Mouse (Mus musculus): ENCODE measurements around the gene Emc3.

Gene Emc3

DNA sequence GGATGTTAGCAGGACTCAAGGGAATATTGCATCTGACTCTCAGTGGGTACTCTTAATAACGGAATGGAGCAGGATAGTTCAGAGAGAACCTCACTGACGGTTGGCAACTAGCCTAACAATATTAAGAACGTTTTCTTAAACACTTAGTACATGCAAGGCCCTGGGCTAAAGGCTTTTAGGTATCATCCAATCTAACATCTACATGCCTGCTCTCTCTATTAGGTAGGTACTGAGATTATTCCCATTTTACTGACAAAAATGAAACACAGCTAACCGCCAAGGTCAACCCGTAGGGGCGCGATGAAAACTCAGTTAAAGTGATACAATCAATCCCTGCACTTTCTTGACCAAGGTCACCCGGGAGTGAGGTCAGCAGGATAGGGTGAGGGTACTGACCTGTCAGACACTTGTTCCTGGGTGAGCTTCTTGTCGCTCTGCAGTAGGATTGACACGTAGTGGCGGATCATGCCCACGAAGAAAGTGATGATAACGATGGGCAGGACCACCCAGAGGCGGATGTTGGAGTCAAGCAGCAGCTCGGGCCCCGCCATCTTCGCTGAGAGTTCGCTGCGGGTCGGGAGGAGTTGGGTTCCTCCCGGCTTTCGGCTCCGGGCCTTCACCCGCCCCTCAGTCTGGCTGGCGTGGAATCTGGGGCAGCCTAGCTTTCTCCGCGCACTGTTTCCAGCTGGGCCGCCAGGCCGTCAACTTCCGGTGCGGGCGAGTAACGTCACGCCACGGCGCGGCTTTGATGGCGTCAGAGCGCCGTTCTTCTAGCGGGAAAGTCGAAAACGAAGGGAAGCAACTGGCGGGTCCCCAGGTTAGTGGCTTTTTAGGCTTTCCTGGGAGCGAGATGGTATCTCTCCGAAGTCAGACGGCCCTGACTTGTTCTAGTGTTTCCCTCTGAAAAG, at the start of gene Emc3, which contains the start of gene Fancd2:
TSS of gene Emc3 (minus strand) at position 721 of the 908 bp plus-strand sequence.
TSS of gene Fancd2 (plus strand) at position 751 of the 908 bp plus-strand sequence.
- DNase-seq (ENCODE audit: low spot score in 2 of 2) = peak; percentile 86 to 94

DNA sequence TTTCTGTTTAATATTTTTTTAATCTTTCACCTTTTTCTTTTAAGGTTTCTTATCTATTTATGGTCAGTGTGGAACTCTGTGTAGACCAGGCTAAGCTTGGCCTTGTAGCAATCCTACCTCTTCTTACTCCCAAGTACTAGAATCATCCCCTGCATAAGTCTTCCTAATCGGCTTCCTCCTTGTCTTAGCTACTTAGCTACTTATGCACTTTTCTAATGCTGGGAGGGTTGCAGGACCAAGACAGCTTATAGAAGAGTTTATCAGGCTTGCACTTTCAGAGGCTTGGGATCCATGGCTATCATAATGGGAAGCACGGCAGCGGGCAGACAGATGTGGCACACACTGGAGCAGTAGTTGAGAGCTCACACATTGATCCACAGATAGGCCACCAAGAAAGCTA, 47.9 kb upstream of the Emc3 start:
- DNase-seq (ENCODE audit: low spot score in 2 of 2) = no peak

DNA sequence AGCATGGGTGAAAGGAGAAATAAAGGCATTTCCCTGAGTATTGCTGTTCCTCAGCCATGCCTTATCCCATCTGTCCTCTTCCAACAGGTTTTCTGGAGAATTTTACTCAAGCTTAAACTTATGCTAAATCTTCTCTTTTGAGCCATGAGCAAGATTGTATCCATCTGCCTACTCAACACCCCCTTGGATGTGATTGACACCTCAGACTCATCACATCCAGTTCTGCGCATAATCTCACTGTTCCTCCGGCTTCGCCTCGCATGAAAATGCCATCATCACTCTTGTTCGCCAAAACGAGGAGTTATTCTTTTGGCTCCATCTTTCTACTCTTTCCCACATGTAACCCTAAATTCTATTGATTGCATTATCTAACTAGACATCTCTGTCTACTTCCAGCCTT, 44.6 kb upstream of the Emc3 start:
- DNase-seq (ENCODE audit: low spot score in 2 of 2) = no peak

DNA sequence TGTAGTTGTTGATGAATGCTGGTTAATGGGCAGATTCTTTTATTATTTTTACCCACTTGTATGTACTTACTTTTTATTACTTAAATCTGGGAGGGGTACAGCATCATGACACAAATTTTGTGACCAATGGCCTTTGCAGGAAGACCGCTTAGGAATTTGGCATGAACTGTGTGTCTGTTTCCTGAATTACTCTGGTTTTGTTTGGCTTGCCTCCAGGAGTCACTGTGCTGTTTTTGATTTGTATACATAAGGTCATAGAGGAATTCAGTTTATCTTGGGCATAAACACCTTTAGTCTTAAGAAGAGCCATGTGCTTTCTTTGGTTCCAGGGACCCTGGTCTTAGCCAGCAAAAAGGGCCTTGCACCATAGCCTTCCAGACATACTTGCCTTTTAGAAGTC, 33.1 kb upstream of the Emc3 start:
- DNase-seq (ENCODE audit: low spot score in 2 of 2) = no peak

DNA sequence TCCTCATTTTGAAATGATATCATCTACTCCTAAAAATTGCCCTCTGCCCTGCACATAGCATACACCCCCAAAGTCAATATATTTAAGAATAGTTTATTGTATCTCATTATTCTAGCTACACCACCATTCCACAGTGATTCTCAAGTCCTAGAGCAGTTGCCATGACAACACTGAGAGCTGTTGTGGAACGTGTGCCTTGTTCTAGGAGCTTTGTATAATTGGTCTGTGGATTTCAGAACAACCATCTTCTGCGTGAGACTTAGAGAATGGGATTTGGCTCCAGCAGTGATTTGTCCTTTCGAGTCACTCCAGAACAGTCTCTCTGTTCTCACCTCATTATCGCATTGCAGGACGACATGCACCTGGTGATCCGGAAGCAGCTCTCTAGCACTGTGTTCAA, 28.3 kb upstream of the Emc3 start:
- DNase-seq (ENCODE audit: low spot score in 2 of 2) = no peak

DNA sequence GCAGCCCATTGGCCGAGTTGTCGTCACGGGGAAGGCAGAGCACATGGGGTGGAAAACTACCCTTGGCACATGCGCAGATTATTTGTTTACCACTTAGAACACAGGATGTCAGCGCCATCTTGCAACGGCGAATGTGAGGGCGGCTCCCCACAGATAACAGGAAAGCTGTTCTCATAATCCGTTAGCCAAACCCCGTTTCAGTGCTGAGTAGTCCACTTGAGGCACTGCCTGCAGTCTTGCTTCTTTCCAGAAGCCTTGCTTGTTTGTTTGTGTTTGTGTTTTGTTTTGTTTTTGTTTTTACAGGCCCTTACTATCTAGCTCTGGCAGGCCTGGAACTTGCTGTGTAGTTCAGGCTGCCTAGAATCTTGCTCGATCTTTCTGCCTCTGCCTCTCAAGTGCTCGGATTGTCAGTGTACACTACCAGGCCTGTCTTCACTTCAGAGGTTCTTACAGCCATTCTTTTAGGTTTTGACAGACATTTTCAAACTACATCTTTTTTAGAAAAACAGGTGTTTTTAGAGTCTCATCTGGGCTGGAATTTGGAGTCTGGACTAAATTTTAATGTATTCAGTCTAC, 12.5 kb upstream of the Emc3 start:
- DNase-seq (ENCODE audit: low spot score in 2 of 2) = no peak

DNA sequence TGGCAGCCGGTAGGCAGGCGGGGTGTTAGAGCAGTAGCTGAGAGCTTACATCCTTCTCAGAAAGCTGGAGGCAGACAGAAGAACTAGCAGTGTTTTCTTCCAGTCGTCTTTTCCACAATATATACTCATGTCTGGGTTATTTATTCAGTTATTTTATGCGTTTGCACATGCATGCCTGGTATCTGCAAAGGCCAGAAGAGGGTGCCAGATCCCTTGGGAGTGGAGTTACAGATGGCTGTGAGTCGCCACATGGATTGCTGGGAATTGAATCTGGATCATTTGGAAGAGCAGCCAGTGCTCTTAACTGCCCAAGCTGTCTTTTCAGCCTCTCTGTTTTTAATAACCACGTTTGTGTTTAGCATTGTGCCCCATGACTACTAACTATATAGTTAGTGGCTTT, 10.2 kb upstream of the Emc3 start:
- DNase-seq (ENCODE audit: low spot score in 2 of 2) = no peak

DNA sequence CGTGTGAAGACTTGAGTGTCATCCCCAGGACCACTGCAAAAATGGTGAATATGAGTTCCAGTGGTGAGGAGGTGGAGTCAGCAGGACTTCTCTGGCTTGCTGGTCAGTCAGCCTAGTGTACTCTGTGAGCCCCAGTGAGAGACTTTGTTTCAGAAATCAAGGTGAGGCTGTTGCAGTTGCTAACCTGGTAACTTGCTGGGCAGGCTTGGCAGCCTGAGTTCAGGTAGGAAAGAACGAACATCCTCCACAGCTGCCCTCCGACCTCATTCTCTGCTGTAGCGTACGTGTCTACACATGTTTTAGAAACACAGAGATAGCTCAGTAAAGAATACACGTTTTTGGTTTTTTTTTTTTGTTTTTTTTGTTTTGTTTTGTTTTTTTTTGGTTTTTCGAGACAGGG, 3.4 kb upstream of the Emc3 start:
- DNase-seq (ENCODE audit: low spot score in 2 of 2) = no peak

DNA sequence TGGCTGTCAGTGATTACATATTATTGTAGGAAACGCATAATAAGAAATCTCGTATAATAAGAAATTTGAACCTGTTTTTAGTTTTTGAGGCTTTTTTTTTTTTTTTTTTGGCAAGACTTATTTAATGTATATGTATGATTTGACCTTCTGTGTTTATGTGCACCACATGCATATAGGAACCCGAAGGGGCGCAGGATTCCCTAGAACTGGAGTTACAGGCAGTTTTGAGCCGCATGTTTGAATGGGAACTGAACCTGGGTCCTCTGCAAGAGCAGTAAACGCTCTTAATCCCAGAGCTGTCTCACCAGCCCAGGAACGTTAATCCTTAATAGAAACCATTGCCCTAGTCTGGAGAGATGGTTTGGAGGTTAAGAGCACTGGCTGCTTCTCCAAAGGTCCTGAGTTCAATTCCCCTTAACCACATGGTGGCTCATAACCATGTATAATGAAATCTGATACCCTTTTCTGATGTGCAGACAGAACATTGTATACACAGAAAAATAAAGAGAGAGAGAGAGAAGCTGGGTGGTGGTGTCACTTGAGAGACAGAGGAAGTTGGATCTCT, 470 bp upstream of the Emc3 start:
- DNase-seq (ENCODE audit: low spot score in 2 of 2) = no peak

DNA sequence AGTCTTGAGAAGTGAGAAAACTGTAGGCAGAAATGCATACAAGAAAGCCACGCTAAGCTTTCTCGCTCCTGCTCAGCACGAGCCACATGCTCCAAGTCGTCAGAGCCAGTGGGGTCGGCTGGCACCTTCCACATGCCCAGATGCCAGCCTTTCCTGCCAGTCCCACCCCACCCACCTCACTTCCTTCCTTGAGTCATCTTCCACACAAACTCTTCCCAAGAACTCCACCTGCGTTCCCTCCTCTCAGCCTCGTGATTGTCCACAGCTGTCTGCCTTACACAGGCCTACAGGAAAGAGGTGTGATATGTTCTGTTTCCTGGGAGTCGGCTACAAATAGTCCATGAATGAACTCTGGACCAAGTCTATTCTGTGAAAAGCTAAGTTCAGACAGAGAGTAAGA, 8.0 kb downstream of the Emc3 start:
- no peak for DNase-seq (ENCODE audit: low spot score in 2 of 2)

DNA sequence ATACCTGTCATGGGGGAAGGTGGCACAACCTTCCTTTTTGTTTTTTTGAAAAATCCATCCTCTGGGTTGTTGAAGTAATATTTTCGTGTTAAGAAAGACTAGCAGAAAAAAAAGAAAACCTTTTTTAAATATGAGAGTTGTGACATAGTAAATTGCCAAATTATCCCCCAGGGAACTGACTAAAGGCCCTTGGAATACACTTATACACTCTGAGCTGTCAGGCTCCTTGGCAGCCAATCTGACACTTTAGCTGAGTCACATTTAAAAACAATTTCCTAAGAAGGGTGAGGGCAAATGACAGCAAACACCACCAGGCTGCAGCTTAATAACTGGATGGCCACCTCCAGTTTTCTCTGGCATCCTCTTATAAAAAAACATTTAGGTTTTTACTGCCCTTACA, 9.1 kb downstream of the Emc3 start:
- DNase-seq (ENCODE audit: low spot score in 2 of 2) = no peak

DNA sequence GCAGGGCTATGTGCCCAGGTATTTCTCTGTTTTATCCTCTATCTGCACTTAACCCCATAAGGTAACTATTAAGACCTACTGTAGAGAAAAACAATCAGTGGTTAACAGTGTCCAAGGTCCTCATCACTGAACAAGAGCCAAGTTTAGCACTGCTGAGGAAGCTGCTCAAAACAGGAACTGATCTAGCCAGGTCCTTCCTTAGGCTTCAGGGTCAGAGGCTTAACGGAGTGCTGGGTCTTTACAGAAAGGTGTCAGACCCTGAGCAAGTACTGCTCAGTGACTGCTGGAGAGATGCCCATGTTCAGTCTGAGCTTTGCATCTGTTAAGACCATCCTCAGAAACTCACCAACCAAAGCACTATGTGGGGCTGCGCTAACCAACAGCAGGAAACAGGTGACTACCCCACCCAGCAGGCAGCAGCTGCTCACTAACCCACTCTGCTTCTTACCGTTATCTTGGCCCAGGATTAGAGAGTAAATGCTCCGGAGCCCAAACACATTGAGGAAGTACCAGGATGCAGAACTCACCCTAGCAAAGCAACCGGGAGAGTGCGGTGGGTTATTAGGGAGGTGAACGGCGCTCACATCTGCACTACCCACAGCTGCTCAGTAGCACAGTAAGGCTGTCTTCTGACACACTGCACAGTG, 13.9 kb downstream of the Emc3 start:
- no peak for DNase-seq (ENCODE audit: low spot score in 2 of 2)

DNA sequence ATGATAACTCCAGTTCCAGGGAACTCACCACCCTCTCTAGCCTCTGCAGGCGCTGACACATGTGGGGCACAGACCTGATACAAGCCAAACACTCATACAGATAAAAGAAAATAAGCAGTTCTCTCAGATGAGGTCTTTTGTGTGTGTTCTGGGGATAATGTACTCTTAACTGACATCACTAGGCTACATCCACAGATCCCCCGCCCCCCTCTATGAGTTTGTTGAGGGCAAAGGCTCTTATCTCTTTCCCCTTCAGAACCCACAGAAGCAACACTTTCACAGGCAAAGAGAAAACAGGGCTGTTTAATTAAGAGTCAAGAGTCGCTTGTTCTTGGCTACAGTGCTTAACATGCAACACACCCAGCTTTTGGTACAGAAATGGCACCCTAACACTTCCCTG, 16.9 kb downstream of the Emc3 start:
- no peak for DNase-seq (ENCODE audit: low spot score in 2 of 2)

DNA sequence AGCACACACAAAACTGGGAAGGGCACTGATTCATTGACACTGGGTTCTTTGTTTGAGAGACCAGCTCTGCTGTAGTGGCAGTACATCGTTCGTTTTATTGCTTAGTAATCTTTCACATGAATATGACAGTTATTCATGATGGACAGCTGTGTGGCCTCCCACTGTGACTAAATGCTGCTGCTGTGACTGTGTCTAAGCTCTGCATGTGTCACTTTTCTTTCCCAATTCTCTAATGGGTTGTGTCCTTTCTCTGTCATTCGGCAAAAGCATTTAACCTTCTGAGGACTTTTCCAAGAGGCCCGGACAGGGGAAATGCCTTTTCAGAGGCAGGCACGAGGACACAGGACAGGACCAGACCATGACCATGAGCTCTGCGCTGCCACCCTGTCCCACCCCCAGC, 17.5 kb downstream of the Emc3 start:
- no peak for DNase-seq (ENCODE audit: low spot score in 2 of 2)

DNA sequence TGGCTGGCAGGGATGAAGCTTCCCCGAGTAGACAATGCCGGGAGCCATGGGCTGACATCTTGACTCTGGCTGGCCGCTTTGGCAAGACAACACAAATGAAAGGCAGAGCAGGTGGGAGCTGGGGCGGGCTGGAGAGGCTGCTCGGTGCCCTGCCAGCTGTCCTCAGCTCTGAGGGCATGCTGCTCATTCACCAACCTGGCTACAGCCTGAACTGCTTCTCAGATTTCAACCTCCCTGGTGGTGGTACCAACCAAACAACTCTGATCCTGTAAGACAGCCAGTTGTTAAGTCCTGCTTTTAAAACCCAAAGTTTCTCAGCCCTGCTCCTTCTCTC, 22.5 kb downstream of the Emc3 start:
- DNase-seq (ENCODE audit: low spot score in 2 of 2) = no peak

DNA sequence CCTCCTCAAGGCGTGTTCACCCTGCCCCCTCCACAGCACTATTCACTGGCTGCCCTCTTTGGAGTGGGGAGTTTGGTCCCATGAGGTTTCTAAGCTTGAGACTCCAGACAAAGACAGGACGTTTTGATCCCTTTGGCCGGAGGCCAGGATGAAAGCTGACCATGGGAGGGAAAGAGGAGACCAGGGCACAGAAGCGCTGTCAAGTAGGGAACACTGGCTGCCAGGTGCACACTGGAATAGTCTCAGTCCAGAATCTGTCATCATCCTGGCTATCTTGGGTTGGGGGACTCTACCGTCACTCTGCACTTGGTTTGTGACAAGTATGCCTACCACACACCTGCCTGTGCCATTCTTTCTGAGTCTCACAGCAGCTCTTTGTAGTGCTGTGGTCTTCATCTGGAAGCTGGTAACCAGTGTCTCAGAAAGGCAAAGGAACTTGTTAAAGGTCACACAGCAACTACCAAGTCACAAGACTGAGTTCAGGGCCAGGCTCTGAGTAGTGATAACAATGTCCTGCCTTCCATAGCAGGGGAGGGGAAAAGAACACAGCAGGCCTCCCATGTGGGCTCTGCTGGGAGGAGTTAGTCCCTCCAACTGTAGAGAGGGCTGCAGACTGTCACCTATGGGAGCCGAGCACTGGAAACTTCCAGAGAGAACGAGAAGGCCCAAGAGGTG, 23.0 kb downstream of the Emc3 start:
- DNase-seq (ENCODE audit: low spot score in 2 of 2) = no peak

DNA sequence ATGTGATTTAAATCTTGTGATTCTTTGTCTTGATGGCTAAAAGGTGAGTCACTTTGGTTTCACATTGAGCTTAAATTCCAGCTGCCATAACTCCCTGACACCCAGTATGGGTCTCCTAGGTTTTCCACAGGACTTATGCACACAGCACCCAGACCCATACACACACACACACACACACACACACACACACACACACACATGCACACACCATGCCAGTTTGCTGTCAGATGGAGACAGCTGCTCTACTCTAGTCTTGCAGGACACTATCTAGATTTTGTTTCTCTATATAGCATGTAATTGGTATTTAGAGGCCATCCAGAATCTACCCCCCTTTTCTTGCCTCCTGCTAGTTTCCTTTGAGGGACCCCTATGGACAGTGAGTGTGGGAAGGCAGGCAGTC, 24.3 kb downstream of the Emc3 start:
- DNase-seq (ENCODE audit: low spot score in 2 of 2) = no peak

DNA sequence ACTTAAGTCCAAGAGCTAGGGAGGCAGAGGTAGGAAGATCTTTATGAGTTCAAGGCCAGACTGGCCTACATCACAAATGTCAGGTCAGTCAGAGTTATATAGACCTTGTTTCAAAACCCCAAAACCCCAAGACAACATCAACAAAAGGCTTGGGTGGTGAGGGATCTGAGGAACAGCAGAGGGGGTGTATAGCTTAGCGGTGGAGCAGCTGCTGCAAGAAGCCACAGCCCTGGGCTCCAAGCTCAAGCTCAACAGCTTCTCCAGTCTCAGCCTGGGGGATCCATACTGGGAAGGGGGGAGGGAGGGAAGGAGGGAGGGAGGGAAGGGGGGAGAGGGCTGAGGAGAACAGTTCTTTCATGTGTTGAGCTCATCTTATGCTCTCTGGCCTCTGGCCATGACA, 25.8 kb downstream of the Emc3 start:
- no peak for DNase-seq (ENCODE audit: low spot score in 2 of 2)

DNA sequence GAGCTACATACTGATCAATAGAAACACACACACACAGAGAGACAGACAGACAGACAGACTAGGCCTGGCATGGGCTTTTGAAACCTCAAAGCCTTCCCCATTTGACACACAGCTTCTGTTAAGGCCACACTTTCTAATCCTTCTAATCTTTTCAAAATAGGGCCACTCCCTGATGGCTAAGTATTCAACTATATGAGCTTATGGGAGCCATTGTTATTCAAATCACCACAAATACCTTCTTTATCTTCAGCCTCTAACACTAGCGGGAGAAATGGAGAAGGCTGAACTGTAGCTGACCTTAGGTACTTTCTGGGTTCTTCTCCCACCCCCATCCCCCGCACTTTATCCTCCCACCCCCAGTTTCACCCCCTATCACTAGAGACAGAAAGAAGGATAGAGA, 28.7 kb downstream of the Emc3 start:
- no peak for DNase-seq (ENCODE audit: low spot score in 2 of 2)

DNA sequence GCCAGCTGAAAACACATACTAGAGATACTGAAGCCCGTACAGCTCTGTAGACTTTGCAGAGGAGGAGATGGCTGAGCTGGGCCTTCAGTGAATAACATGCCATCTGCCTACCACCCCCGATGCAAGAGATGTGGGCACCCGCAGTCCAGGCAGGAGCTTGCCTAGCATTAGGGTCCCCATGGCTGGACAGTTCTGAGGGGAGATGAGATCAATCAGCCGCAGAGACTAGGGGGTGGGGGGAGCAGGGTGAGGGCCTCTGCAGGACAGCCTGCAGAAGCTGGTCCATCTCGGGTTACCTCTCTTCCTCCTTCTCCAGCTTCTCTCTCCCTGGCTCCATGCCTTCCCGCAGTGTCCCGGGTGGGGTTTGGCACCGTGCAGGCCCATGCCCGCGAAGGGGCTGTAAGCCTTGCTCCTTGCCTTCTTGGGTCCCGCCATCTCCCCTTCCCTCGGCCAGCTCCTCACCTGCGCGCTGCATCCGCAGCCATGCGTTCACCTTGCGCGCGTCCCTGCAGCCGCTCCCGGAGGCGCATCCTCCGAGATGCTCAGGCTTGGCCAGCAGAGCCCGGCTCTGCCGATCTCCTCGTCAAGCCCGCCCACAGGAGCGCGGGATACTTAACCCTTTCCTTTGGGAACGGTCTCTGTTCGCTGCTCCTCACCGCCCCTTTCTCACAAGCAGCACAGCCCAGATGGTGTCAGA, 29.9 kb downstream of the Emc3 start, which contains the start of gene Prrt3:
TSS of gene Prrt3 (minus strand) at position 544 of the 697 bp plus-strand sequence.
- DNase-seq (ENCODE audit: low spot score in 2 of 2) = no peak

DNA sequence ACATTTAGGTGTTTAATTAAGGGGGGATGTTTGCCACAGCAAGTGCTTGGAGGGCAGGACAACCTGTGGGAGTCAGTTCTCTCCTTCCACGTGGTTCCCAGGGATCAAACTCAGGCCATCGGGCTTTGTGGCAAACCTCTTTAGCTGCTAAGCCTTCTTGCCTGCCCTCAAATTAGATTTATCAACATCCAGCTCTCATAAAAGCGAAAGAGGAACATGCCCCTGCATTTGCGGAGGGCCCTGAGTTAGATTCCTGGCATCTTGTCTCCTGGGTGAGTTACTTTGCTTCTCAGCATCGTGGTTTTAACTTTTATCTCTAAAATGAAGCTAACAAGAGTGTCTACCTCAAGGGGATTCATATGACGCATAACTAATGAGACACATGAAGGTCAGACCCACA, 32.1 kb downstream of the Emc3 start:
- DNase-seq (ENCODE audit: low spot score in 2 of 2) = no peak
